Mouse (Mus musculus) T-helper 1 cell (primary cell): ENCODE data around the gene Fam171a1.
"Not testable (repeated sequence)": the region's sequence is repeated elsewhere in the genome, so short reads cannot be mapped to it uniquely, and the experiment has no call there.

Source experiments
- in situ Hi-C: fragments of 300-600 bp; cut with MboI, MseI; formaldehyde crosslinking; loops from one replicate; pipeline ENCODE4 v1.15.1; 2025; ENCODE audit warnings: high pct_unique_total_duplicates

Fam171a1 gene

GRCm38 (mm10) chr2:3113866-3114265 is at the start of gene Fam171a1:
TSS of gene Fam171a1 (plus strand) at chr2:3114224.
- in situ Hi-C loops: no loop called here

DNA sequence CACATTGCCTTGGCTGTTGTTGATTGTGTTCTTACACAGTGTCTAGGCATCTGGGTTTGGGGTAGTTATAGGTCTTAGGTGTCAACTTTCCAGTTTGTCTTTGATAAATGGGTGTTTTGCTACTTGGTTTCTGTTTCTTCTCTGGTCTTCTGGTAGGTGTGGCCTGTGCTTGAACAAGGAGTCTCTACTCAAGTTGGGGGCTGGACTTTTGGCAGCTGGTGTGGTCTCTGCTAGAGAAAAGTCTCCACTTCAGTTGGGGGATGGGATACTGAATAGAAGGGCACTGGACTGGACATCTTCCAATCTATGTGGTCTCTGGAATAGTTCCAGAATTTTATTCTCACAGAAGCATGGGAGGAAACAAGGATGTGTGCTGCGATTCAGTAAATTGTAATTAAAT is 44.9 kb upstream of the Fam171a1 start:
- in situ Hi-C loops: loop anchor here (10.0 kb wide), 1 partner anchor 76 kb away; no protein-coding TSS in a partner anchor

DNA sequence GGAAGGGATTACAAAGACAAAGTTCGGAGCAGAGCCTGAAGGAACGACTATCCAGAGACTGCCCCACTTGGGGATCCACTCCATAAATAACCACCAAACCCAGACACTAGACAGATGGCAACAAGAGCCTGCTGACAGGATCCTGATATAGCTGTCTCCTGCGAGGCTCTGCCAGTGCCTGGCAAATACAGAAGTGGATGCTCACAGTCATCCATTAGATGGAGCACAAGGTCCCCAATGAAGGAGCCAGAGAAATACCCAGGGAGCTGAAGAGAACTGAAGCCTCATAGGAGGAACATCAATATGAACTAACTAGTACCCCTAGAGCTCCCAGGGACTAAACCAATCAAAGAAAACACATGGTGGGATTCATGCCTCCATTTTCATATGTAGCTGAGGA is 25.7 kb upstream of the Fam171a1 start:
- in situ Hi-C loops: not testable (repeated sequence)

DNA sequence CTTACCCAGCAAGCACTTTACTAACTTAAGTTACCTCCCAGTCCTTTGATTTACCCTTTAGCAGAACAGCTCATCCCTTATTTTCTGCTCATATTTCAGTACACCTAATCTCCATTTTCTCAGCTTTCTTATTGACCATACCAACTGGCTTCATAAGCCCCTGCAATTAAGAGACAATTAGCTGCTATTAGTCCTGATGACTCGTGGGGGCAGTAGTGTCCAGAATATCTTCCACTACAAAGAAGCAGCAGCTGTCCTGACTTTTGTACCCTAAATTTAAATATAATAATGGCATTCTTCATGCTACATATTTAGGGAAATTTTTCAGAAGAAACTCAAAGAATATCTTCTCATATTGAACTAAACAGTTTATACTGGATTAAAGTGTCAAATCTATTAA is 24.8 kb upstream of the Fam171a1 start:
- in situ Hi-C loops: no loop called here

DNA sequence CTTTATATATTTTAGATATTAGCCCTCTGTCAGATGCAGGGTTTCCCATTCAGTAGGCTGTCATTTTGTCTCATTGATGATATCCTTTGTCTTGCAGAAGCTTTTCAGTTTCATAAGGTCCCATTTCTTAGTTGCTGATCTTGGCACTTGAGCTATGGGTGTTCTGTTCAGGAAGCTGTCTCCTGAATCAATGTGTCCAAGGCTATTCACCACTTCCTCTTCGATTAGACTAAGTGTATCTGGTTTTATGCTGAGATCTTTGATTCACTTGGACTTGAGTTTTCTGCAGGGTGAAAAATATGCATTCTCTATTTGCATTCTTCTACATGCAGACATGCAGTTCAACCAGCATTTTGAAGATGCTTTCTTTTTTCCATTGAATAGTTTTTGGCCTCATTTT is 17.9 kb upstream of the Fam171a1 start:
- in situ Hi-C loops: no loop called here

GRCm38 (mm10) chr2:3099971-3100370 is 14.1 kb upstream of the Fam171a1 start:
- in situ Hi-C loops: no loop called here

- in situ Hi-C loops: no loop called here
Measured at GRCm38 (mm10) chr2:3101292-3101957, 12.6 kb upstream of the Fam171a1 start.

DNA sequence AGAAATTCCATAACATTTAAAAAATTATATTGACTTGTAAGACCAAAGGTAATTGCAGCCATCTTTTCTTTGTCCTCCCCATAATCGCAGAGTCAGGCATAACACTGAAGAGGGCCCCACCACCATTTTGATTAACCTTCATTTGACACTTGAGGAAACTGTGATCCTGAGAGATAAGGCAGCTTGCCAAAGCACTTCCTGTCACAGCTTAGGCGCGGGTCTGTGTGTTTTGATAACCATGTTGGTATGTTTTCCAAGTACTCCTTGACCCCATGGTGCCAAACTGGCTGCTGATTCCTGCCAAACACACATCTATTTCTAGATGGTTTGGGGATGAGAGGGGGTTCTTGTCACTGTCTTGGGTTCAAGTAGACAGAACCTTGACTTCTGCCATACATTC is 11.7 kb upstream of the Fam171a1 start:
- in situ Hi-C loops: no loop called here

DNA sequence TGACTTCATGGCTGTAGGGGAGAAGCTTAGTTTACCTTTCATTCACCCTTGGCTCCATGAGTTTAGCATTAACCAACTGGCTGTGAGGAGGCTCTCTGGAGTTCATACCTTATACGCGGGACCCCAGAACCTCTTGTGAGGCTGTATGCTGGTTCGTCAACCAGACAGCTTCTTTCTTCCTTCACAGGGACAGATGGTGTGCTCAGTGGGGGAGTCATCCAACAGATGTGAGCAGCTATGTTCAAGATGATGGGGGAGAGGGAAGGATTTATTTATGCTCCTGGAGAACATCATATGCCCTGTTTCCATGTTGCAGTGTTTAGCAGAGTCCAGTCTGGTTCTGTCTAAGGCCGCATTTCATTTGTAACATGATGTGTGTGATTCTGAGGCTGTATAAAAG is 6.6 kb upstream of the Fam171a1 start:
- in situ Hi-C loops: no loop called here

DNA sequence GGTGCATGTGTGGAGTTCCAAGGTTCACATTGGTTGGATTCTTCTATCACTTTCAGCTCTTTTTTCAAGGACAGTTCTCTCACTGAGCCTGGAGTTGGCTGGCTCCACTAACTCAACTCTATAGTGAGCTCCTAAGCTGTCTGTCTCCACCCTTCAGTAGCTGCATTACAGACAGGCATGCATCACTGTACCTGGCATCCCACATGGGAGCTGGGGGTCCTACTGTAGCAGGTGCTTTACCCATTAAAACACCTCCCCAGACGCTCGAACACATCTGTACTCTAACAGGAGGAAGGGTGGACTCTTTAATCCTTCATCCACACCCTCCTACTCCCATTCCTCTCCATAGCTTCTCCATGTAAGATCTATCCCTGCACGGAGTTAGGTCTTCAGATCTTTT is 5.6 kb upstream of the Fam171a1 start:
- in situ Hi-C loops: no loop called here

GRCm38 (mm10) chr2:3108834-3109233 is 5.2 kb upstream of the Fam171a1 start:
- in situ Hi-C loops: no loop called here

DNA sequence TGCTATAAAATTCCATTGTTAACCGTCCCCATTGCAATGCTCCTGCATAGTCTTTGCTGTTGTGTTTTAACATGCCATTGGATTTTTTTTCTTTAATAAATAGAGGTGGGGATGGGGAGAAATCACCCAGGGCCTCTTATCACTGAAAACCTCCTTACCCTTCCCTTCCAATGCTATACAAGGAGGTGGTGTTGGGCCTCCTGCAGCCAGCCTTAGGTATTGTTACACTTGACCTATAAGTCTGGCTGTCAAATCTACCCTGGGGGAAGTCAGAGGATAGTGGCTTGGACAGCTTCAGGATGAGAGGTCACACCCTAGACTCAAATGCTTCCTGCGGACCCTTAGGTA is 3.8 kb downstream of the Fam171a1 start:
- in situ Hi-C loops: no loop called here

- in situ Hi-C loops: no loop called here
Measured at GRCm38 (mm10) chr2:3118203-3118941, 4.3 kb downstream of the Fam171a1 start.

GRCm38 (mm10) chr2:3118969-3119368 is 4.9 kb downstream of the Fam171a1 start:
- in situ Hi-C loops: no loop called here

DNA sequence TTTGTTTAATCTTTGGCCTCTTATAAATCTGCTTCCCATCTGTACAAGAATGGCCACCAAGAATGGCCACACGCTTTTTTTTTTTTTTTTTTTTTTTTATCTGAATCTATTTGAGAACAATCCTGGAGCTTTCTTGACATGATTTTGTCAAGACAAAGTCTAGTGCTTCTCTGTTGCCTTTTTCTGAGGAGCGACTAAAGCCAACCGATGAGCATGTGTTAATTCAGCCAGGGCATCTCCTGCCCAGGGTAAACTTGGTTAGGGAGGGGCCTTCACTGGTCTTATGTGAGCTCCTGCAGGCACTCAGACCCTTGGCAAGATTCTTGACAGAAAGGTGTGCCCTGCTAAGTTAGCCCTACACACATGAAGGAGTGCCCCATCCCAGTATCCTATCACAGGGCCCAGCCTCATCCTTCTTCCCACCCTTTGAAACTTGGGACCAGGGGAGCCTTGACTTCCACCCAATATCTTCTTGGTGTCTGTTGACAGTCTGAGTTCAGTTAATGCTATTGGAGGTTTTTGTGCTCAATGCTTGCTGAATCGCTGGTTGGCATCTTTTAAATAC is 5.4 kb downstream of the Fam171a1 start:
- in situ Hi-C loops: no loop called here

- in situ Hi-C loops: loop anchor here (5.0 kb wide), 1 partner anchor 70 kb away; no protein-coding TSS in a partner anchor
Measured at GRCm38 (mm10) chr2:3122571-3122970, 8.5 kb downstream of the Fam171a1 start.

- in situ Hi-C loops: no loop called here
Measured at GRCm38 (mm10) chr2:3127256-3127883, 13.3 kb downstream of the Fam171a1 start.

DNA sequence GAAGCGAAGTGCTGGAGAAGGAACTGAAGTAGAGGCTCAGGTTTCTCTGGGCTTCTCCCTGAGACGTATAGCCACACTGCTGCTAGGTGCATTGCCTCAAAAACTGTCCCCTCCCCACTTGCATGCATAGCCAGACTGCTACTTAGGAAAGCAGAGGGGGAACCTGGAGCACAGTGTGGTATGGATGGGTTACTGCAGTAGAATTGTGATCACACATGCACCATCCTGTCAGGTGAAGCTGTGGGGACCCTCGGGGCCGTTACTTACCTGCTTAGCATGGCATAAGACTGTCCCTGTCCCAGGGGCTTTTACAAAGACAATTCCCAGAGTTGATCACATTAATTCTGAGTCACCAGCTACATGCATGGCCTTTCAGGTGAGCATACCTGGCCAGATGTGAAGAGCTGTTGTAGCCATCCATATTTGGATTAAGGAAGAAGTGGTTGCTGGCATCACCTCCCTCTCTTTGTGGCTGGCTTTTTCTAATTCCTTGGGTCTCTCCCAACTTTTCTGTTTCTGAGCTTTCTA is 14.4 kb downstream of the Fam171a1 start:
- in situ Hi-C loops: no loop called here

GRCm38 (mm10) chr2:3128910-3129309 is 14.9 kb downstream of the Fam171a1 start:
- in situ Hi-C loops: no loop called here

- in situ Hi-C loops: loop anchor here (10.0 kb wide), 1 partner anchor 92 kb away; no protein-coding TSS in a partner anchor
Measured at GRCm38 (mm10) chr2:3132473-3132872, 18.4 kb downstream of the Fam171a1 start.

DNA sequence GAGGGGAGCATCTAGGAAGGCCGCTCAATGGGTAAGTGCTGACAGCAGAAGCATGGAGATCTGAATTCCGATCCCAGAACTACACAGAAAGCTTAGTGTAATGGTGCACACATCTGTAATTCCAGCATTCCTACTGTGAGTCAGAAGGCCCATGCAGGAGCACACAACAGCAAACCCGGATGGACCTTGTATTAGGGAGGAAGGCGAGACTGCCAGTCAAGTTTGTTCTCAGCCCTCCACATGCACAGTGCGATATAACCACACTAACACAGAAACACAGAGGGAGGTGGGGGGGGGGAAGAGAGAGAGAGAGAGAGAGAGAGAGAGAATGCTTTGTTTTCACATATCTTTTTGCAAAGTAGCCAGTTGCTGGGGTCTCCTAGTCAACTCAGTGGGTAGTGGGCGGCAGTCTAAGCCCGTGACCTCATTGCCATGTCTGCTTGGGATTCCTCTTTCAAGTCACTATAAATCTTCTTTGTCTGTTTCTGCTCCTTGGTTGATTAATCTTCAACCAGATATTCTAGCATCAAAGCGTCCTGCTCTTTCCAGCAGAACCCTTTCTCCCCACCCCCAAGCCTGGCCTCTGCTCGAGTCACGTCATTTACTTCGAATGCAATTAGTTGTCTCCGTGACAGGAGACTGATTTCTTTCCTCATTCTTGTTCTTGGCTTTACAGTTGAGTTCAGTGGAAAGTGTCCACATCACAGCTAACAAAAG is 20.7 kb downstream of the Fam171a1 start:
- in situ Hi-C loops: loop anchor here (10.0 kb wide), 1 partner anchor 90 kb away; no protein-coding TSS in a partner anchor
